Comparison of ENCODE assay signal across 26 mouse cellular contexts in the genomic region with DNA sequence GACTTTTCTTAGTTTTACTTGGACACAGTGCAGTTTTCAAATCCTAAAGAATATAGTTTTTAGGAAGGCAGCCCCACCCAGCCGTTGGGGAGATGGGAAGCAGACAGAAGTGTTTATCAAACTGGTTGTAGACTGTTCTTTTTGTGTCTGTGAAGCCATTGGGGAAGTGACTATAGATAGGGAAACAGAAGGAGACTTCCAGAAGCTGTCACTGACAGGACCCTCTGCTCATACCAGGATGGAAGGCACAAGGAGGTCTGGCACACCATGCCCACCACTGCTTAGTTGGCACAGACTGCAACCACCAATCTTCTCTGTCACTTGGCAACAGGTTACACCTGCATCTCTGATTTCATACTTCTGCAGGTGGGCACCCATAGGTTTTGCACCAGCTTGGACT. TPM values are rescaled to one million over a fixed set of nuclear protein-coding genes. Genes with fewer than 3 reads are reported as not detected.
DNase-seq lines count a peak whose midpoint lies in the region; ATAC-seq and TF ChIP-seq lines count a peak whose summit lies in the region.
"Had no signal": no experiment of that assay in that cellular context is flagged by ENCODE, and none has a peak within 500 bp of the region (broad histone marks: within the 10 kb centered on the region; RNA-seq: fewer than 3 reads in every experiment).

No protein-coding gene starts in this region.

- TF ChIP-seq CTCF in forebrain, postnatal 0 days (IDR thresholded peaks at IDR 0.05; ENCODE audit: low read depth), result no peak
- no peak for TF ChIP-seq CTCF in thymus, adult 2 months (IDR thresholded peaks at IDR 0.05; ENCODE audit: borderline replicate concordance, control insufficient read depth, extremely low read depth, insufficient read depth, low read length, poor library complexity)

- DNase-seq in forebrain, embryonic 10.5 days (ENCODE audit: extremely low spot score, low spot score), result peak; percentile 14
- no peak for DNase-seq in forebrain, embryonic 11.5 days (ENCODE audit: low spot score)
- DNase-seq in limb, embryonic 11.5 days (ENCODE audit: low spot score), result peak; percentile 26
- DNase-seq in limb, embryonic 10.5 days (ENCODE audit: low spot score), result no peak
- no peak for DNase-seq in forebrain, postnatal 0 days
- DNase-seq in layer of hippocampus, adult 18-20 months (ENCODE audit: low spot score in 2 of 2), result no peak
- DNase-seq in thymus, adult 2 months, result no peak
- DNase-seq: adrenal gland, adult 8-10 months; adrenal gland, postnatal 36 days; B cell, adult 2 months; cerebellum, adult 11 months; cerebellum, adult 9-10 months; cerebellum, postnatal 25 days; gastrocnemius, postnatal 10 days; heart, adult 2 months had no signal

- H3K9me3 ChIP-seq in forebrain, embryonic 10.5 days, result no peaks in the 10 kb centered on the region
- H3K9me3 ChIP-seq in forebrain, embryonic 11.5 days (ENCODE audit: control insufficient read depth, low read length), result no peaks in the 10 kb centered on the region
- H3K9me3 ChIP-seq in limb, embryonic 11.5 days (ENCODE audit: control insufficient read depth, low read length), result no peaks in the 10 kb centered on the region
- no peaks in the 10 kb centered on the region for H3K9me3 ChIP-seq in limb, embryonic 10.5 days (replicated peaks)
- no peaks in the 10 kb centered on the region for H3K9me3 ChIP-seq in forebrain, embryonic 13.5 days (replicated peaks)
- no peaks in the 10 kb centered on the region for H3K9me3 ChIP-seq in forebrain, postnatal 0 days (ENCODE audit: low read length)
- H3K9me3 ChIP-seq: embryonic facial prominence, embryonic 13.5 days; heart, embryonic 12.5 days; hindbrain, embryonic 10.5 days had no signal

- no peak for TF ChIP-seq POLR2A in thymus, adult 2 months (IDR thresholded peaks at IDR 0.05; ENCODE audit: control insufficient read depth, extremely low read depth, insufficient read depth, low read length, poor library complexity)

- no peak for ATAC-seq in forebrain, embryonic 11.5 days (replicated peaks; ENCODE audit: low FRiP score)
- ATAC-seq in limb, embryonic 11.5 days (ENCODE audit: insufficient number of reproducible peaks, low FRiP score, low TSS enrichment, low read depth), result no peak
- ATAC-seq in forebrain, embryonic 13.5 days, result no peak
- ATAC-seq in forebrain, postnatal 0 days, result no peak
- ATAC-seq: CD4-positive, CD25-positive, alpha-beta regulatory T cell, adult 4 months; hindbrain, embryonic 16.5 days; inflammation-experienced regulatory T-cells, adult 6 months had no signal

- WGBS in forebrain, embryonic 10.5 days, result 37% methylated on average over 1 of the region's 1 CpGs
- 28% methylated on average over 1 of the region's 1 CpGs for WGBS in forebrain, embryonic 11.5 days
- WGBS in limb, embryonic 11.5 days, result 8% methylated on average over 1 of the region's 1 CpGs
- WGBS in limb, embryonic 10.5 days, result 15% methylated on average over 1 of the region's 1 CpGs
- 20% methylated on average over 1 of the region's 1 CpGs for WGBS in forebrain, embryonic 13.5 days
- 33% methylated on average over 1 of the region's 1 CpGs for WGBS in forebrain, postnatal 0 days
- 23% methylated on average over 1 of the region's 1 CpGs for WGBS in thymus, adult 2 months

- peaks cover 14% of the 10 kb centered on the region for H3K36me3 ChIP-seq in forebrain, embryonic 10.5 days (replicated peaks)
- no peaks in the 10 kb centered on the region for H3K36me3 ChIP-seq in forebrain, embryonic 11.5 days (ENCODE audit: control insufficient read depth, insufficient read depth, low read length)
- H3K36me3 ChIP-seq in limb, embryonic 11.5 days (ENCODE audit: control insufficient read depth, insufficient read depth, low read length), result no peaks in the 10 kb centered on the region
- no peaks in the 10 kb centered on the region for H3K36me3 ChIP-seq in limb, embryonic 10.5 days
- peaks cover 11% of the 10 kb centered on the region for H3K36me3 ChIP-seq in forebrain, embryonic 13.5 days (ENCODE audit: poor library complexity, severe bottlenecking)
- H3K36me3 ChIP-seq in forebrain, postnatal 0 days (ENCODE audit: insufficient read depth), result no peaks in the 10 kb centered on the region; the same call in 1 of the 2 replicates
- no peaks in the 10 kb centered on the region for H3K36me3 ChIP-seq in thymus, adult 2 months (ENCODE audit: control insufficient read depth, insufficient read depth, low read length)
- H3K36me3 ChIP-seq: embryonic facial prominence, embryonic 13.5 days; G1E; heart, embryonic 12.5 days had no signal

- no peak overlapping the region for H3K4me2 ChIP-seq in forebrain, embryonic 11.5 days (ENCODE audit: low read depth, low read length, severe bottlenecking)
- no peak overlapping the region for H3K4me2 ChIP-seq in limb, embryonic 11.5 days (ENCODE audit: low read depth, severe bottlenecking)
- H3K4me2 ChIP-seq in forebrain, embryonic 13.5 days, result peak overlapping the region; percentile 88
- no peak overlapping the region for H3K4me2 ChIP-seq in forebrain, postnatal 0 days (ENCODE audit: low read depth)
- H3K4me2 ChIP-seq: embryonic facial prominence, embryonic 13.5 days; heart, embryonic 12.5 days had no signal

- H3K27ac ChIP-seq in forebrain, embryonic 10.5 days, result no peak overlapping the region
- no peak overlapping the region for H3K27ac ChIP-seq in forebrain, embryonic 11.5 days (ENCODE audit: low read depth, low read length)
- H3K27ac ChIP-seq in limb, embryonic 11.5 days (replicated peaks; ENCODE audit: low read depth, low read length), result no peak overlapping the region
- H3K27ac ChIP-seq in limb, embryonic 10.5 days, result no peak overlapping the region
- H3K27ac ChIP-seq in forebrain, embryonic 13.5 days, result peak overlapping the region; percentile 40
- H3K27ac ChIP-seq in forebrain, postnatal 0 days (ENCODE audit: low read depth, low read length), result no peak overlapping the region
- H3K27ac ChIP-seq in thymus, adult 2 months (ENCODE audit: control insufficient read depth, insufficient read depth, low read length), result no peak overlapping the region
- H3K27ac ChIP-seq: embryonic facial prominence, embryonic 13.5 days; heart, adult 2 months; hindbrain, embryonic 10.5 days had no signal

- peaks cover 100% of the 10 kb centered on the region for H3K27me3 ChIP-seq in forebrain, embryonic 10.5 days (ENCODE audit: poor library complexity, severe bottlenecking)
- peaks cover 42% of the 10 kb centered on the region for H3K27me3 ChIP-seq in forebrain, embryonic 11.5 days (ENCODE audit: control insufficient read depth, insufficient read depth, low read length)
- H3K27me3 ChIP-seq in limb, embryonic 11.5 days (ENCODE audit: control insufficient read depth, insufficient read depth, low read length), result peaks cover 94% of the 10 kb centered on the region
- H3K27me3 ChIP-seq in limb, embryonic 10.5 days (ENCODE audit: low read depth, poor library complexity, severe bottlenecking), result peaks cover 100% of the 10 kb centered on the region
- peaks cover 35% of the 10 kb centered on the region for H3K27me3 ChIP-seq in forebrain, embryonic 13.5 days
- peaks cover 25% of the 10 kb centered on the region for H3K27me3 ChIP-seq in forebrain, postnatal 0 days (ENCODE audit: insufficient read depth, low read length)
- H3K27me3 ChIP-seq in thymus, adult 2 months (ENCODE audit: control insufficient read depth, insufficient read depth, low read length), result peaks cover 28% of the 10 kb centered on the region

- no peak overlapping the region for H3K4me3 ChIP-seq in forebrain, embryonic 10.5 days
- no peak overlapping the region for H3K4me3 ChIP-seq in forebrain, embryonic 11.5 days (ENCODE audit: low read depth, low read length)
- no peak overlapping the region for H3K4me3 ChIP-seq in limb, embryonic 11.5 days (ENCODE audit: low read depth, low read length)
- H3K4me3 ChIP-seq in limb, embryonic 10.5 days, result no peak overlapping the region
- no peak overlapping the region for H3K4me3 ChIP-seq in forebrain, embryonic 13.5 days
- H3K4me3 ChIP-seq in forebrain, postnatal 0 days (ENCODE audit: low read depth, low read length), result no peak overlapping the region
- H3K4me3 ChIP-seq in thymus, adult 2 months (ENCODE audit: control insufficient read depth, insufficient read depth, low read length), result no peak overlapping the region
- H3K4me3 ChIP-seq: embryonic facial prominence, embryonic 13.5 days; heart, adult 2 months; heart, embryonic 12.5 days; hindbrain, embryonic 10.5 days had no signal

- H3K4me1 ChIP-seq in forebrain, embryonic 10.5 days, result peaks cover 88% of the 10 kb centered on the region
- H3K4me1 ChIP-seq in forebrain, embryonic 11.5 days (replicated peaks; ENCODE audit: control insufficient read depth, insufficient read depth, low read length), result peaks cover 19% of the 10 kb centered on the region
- H3K4me1 ChIP-seq in limb, embryonic 11.5 days (ENCODE audit: control insufficient read depth, insufficient read depth, low read length), result peaks cover 12% of the 10 kb centered on the region
- H3K4me1 ChIP-seq in limb, embryonic 10.5 days, result peaks cover 32% of the 10 kb centered on the region
- peaks cover 70% of the 10 kb centered on the region for H3K4me1 ChIP-seq in forebrain, embryonic 13.5 days
- H3K4me1 ChIP-seq in forebrain, postnatal 0 days (ENCODE audit: insufficient read depth), result no peaks in the 10 kb centered on the region
- no peaks in the 10 kb centered on the region for H3K4me1 ChIP-seq in thymus, adult 2 months (replicated peaks; ENCODE audit: control insufficient read depth, insufficient read depth, low read length)

- H3K9ac ChIP-seq in forebrain, embryonic 11.5 days (ENCODE audit: low read length), result no peak overlapping the region
- no peak overlapping the region for H3K9ac ChIP-seq in limb, embryonic 11.5 days (ENCODE audit: low read length)
- peak overlapping the region; percentile 27 for H3K9ac ChIP-seq in forebrain, embryonic 13.5 days
- 0 out of 2 replicates have a peak overlapping the region, but pooled peaks have one; percentile 1 for H3K9ac ChIP-seq in forebrain, postnatal 0 days
- H3K9ac ChIP-seq: embryonic facial prominence, embryonic 13.5 days; heart, embryonic 12.5 days had no signal

RNA-seq across cellular contexts. Expression of a gene that starts 2.3 kb away (rescaled TPM):
- 4.2 and 4.3 TPM in 2 replicates for polyA plus RNA-seq in forebrain, embryonic 10.5 days (2016; fragmentation: Nextera tagmentation; extraction: Ambion mirVana)
- polyA plus RNA-seq in forebrain, embryonic 11.5 days (2014; fragmentation: Nextera tagmentation; extraction: Ambion mirVana), result 11.3 and 12.4 TPM in 2 replicates
- polyA plus RNA-seq in limb, embryonic 11.5 days (2014; fragmentation: Nextera tagmentation; extraction: Ambion mirVana), result not detected in 2 replicates
- polyA plus RNA-seq in limb, embryonic 10.5 days (2016; fragmentation: Nextera tagmentation; extraction: Ambion mirVana), result not detected in 2 replicates
- polyA plus RNA-seq in forebrain, embryonic 13.5 days (2015; fragmentation: Nextera tagmentation; extraction: Ambion mirVana), result 7.7 and 8.8 TPM in 2 replicates
- 22.5 and 36.5 TPM in 2 replicates for total RNA-seq in forebrain, postnatal 0 days (2014; rRNA removed)
- 2.6 and 4.3 TPM in 2 replicates for polyA plus RNA-seq in forebrain, postnatal 0 days (2015; fragmentation: Nextera tagmentation; extraction: Ambion mirVana)
- total RNA-seq in layer of hippocampus, adult 18-20 months (2021), result 10 to 100 TPM in 1 of 2 experiments, 1 to 10 TPM in 1; 9.6 to 11.3 TPM
- not detected in 2 replicates for polyA plus RNA-seq in thymus, adult 2 months (2012; rRNA removed)
- total RNA-seq: adrenal gland, adult 8-10 months; adrenal gland, postnatal 36 days; gastrocnemius, postnatal 4 days; heart, adult 2 months; heart, postnatal 25 days had no signal
- polyA plus RNA-seq: CD4-positive, CD25-positive, alpha-beta regulatory T cell, adult 4 months; embryonic facial prominence, embryonic 13.5 days; G1E; heart, adult 2 months; heart, embryonic 12.5 days; heart, embryonic 16.5 days; inflammation-experienced regulatory T-cells, adult 6 months had no signal

Comparison
In these comparisons a context has a peak if more than half of its experiments do, and no peak if none do; other contexts are left out.
1. DNase-seq: peak in forebrain, embryonic 10.5 days (single experiment) and limb, embryonic 11.5 days (single experiment); none in forebrain, embryonic 11.5 days (single experiment), limb, embryonic 10.5 days (single experiment), forebrain, postnatal 0 days (single experiment), layer of hippocampus, adult 18-20 months (0 of 2) and thymus, adult 2 months (single experiment).
2. H3K9ac ChIP-seq: peak in forebrain, embryonic 13.5 days (single experiment) and forebrain, postnatal 0 days (single experiment); none in forebrain, embryonic 11.5 days (single experiment) and limb, embryonic 11.5 days (single experiment).